Mouse (Mus musculus): ENCODE measurements at regions not wholly inside any gene's neighbourhood (a gene's known extent, or its start where the extent isn't known, plus 50 kb on each side); places are given as distances from the start of the nearest gene placed in this dataset.

DNA sequence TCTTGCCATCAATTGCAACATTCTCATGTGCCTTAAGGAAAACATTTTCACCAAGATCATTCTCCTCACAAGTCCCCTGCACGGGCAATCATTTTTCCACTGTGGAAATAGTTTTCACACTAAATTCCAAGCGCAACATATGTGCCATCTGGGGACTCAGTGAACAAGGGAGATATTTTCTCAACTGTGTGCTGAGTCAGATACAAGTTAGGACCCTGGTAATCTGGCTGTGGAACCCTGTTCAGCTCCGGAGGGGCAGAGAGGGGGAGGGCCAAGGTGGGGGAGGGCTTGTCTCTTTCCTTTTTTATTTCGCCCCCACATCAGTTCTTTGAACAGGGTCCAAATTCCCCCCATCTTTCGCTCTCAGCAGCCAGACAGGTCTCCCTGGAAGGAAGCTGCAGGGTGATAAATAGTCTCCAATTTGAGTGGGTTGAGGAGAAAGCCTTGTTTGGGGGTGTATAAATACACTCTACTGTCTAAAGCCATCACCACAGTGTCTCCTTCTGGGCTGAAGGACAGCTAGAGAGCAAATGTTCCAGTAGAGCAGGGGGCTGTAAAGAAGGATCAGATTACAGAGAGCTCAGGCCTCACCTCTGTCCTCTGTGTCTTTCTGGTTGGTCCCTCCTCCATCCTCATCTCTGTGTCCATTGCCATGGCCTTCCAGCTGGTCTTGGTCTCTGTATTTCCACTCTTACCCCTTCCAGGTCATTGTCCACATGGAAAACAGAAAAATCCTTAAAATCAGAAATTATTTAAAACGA lies 134.3 kb downstream of the Mis18a start:
- TF ChIP-seq CTCF (IDR thresholded peaks at IDR 0.05; ENCODE audit: control insufficient read depth, insufficient read depth, insufficient replicate concordance, low read depth, low read length) (no peak), POLR2A (IDR thresholded peaks at IDR 0.05; ENCODE audit: control insufficient read depth, low read depth, low read length) (no peak)
